Mouse (Mus musculus) CH12.LX (cell line): ENCODE results near the gene AC141477.1. TPM values are rescaled to one million over a fixed set of nuclear protein-coding genes. Genes with fewer than 3 reads are reported as not detected.

Source experiments
- DNase-seq: peaks from one replicate; pipeline ENCODE4 v3.0.0-alpha.2; 2013; ENCODE audit errors: extremely low read depth
- H3K27ac ChIP-seq: 2 replicates; pipeline ENCODE4 v1.5.1; 2012; ENCODE audit warnings: low read depth, mild to moderate bottlenecking, control low read depth, moderate library complexity; ENCODE audit not compliant: insufficient read depth
- H3K27me3 ChIP-seq: replicated peaks from 2 replicates; pipeline ENCODE3; 2012; ENCODE audit warnings: inconsistent platforms
- H3K36me3 ChIP-seq, 2 experiments: replicated peaks in 1 of 2; 2 replicates each; pipeline versions ENCODE3 to v1.6.1; 2012; ENCODE audit warnings: inconsistent platforms in 1 of 2, low read length in 1 of 2, mild to moderate bottlenecking in 1 of 2, mixed read lengths in 1 of 2, moderate library complexity in 1 of 2; ENCODE audit not compliant: control insufficient read depth in 1 of 2, insufficient read depth in 1 of 2
- H3K4me1 ChIP-seq, 2 experiments: 2 replicates each; pipeline ENCODE4 v1.6.1; 2012; ENCODE audit warnings: inconsistent platforms in 1 of 2, moderate library complexity in 1 of 2; ENCODE audit not compliant: insufficient read depth in 2 of 2, control insufficient read depth in 1 of 2
- H3K4me2 ChIP-seq: 2 replicates; pipeline ENCODE4 v1.6.1; 2012; ENCODE audit warnings: low read depth, mild to moderate bottlenecking, control low read depth; ENCODE audit not compliant: poor library complexity, insufficient read depth, severe bottlenecking
- H3K4me3 ChIP-seq, 3 experiments: fragments of 150-350 bp in 1 of 3; sonication (generic) in 1 of 3; replicated peaks in 1 of 3; 2 replicates each; pipeline versions ENCODE3 to v1.5.1; 2011 to 2012; ENCODE audit warnings: low read depth in 2 of 3, low read length in 2 of 3, mild to moderate bottlenecking in 2 of 3, moderate library complexity in 2 of 3, control low read depth in 1 of 3, improper control_type of control experiment in 1 of 3, inconsistent platforms in 1 of 3, mixed read lengths in 1 of 3; ENCODE audit not compliant: poor library complexity in 1 of 3
- H3K79me2 ChIP-seq: replicated peaks from 2 replicates; pipeline ENCODE4 v1.6.1; 2012; ENCODE audit warnings: mild to moderate bottlenecking, moderate library complexity; ENCODE audit not compliant: control insufficient read depth, poor library complexity, insufficient read depth, severe bottlenecking; ENCODE audit errors: extremely low read depth
- H3K9ac ChIP-seq: 2 replicates; pipeline ENCODE4 v1.6.1; 2012; ENCODE audit warnings: low read depth, mild to moderate bottlenecking, control low read depth, moderate library complexity; ENCODE audit not compliant: insufficient read depth
- H3K9me3 ChIP-seq: replicated peaks from 2 replicates; pipeline ENCODE3; 2012; ENCODE audit warnings: low read length, inconsistent platforms, mixed read lengths
- CHD1 ChIP-seq: IDR thresholded peaks from 2 replicates; pipeline ENCODE4 v1.6.1; 2012; ENCODE audit warnings: low read depth, low read length, improper control_type of control experiment, inconsistent platforms
- CHD2 ChIP-seq: IDR thresholded peaks from 2 replicates; pipeline ENCODE4 v1.6.1; 2011; ENCODE audit warnings: low read length, improper control_type of control experiment
- ETS1 ChIP-seq: conservative IDR thresholded peaks from 2 replicates; pipeline ENCODE4 v1.6.1; 2012; ENCODE audit warnings: low read depth, mild to moderate bottlenecking, inconsistent platforms, low read length, improper control_type of control experiment, moderate library complexity
- GABPA ChIP-seq: IDR thresholded peaks from 2 replicates; pipeline ENCODE4 v1.6.1; 2012; ENCODE audit warnings: low read depth, low read length, improper control_type of control experiment, inconsistent platforms; ENCODE audit not compliant: insufficient replicate concordance
- HCFC1 ChIP-seq: IDR thresholded peaks from 2 replicates; pipeline ENCODE4 v1.6.1; 2012; ENCODE audit warnings: low read depth, mild to moderate bottlenecking, inconsistent platforms, low read length, improper control_type of control experiment
- JUN ChIP-seq: IDR thresholded peaks from 2 replicates; pipeline ENCODE4 v1.6.1; 2011; ENCODE audit warnings: low read depth, mild to moderate bottlenecking, low read length, improper control_type of control experiment, moderate library complexity; ENCODE audit not compliant: insufficient read depth
- KAT2A ChIP-seq: IDR thresholded peaks from 2 replicates; pipeline ENCODE4 v1.6.1; 2012; ENCODE audit warnings: low read length, improper control_type of control experiment, inconsistent platforms; ENCODE audit not compliant: insufficient replicate concordance
- MAFK ChIP-seq: IDR thresholded peaks from 2 replicates; pipeline ENCODE4 v1.6.1; 2011; ENCODE audit warnings: low read length, improper control_type of control experiment; ENCODE audit not compliant: insufficient replicate concordance
- NRF1 ChIP-seq: IDR thresholded peaks from 2 replicates; pipeline ENCODE4 v1.6.1; 2014; ENCODE audit warnings: low read depth, mild to moderate bottlenecking, inconsistent platforms, low read length, improper control_type of control experiment, moderate library complexity
- SMC3 ChIP-seq: IDR thresholded peaks from 2 replicates; pipeline ENCODE4 v1.6.1; 2011; ENCODE audit warnings: low read depth, low read length, improper control_type of control experiment
- USF1 ChIP-seq: IDR thresholded peaks from 2 replicates; pipeline ENCODE4 v1.6.1; 2014; ENCODE audit warnings: low read depth, mild to moderate bottlenecking, inconsistent platforms, low read length, improper control_type of control experiment
- ZC3H11A ChIP-seq: IDR thresholded peaks from 2 replicates; pipeline ENCODE4 v1.6.1; 2012; ENCODE audit warnings: low read depth, mild to moderate bottlenecking, inconsistent platforms, low read length, improper control_type of control experiment
- ZNF384 ChIP-seq: IDR thresholded peaks from 2 replicates; pipeline ENCODE4 v1.6.1; 2012; ENCODE audit warnings: low read depth, low read length, improper control_type of control experiment, inconsistent platforms
- dilution Hi-C: fragments of 300-500 bp; cut with MboI; formaldehyde crosslinking; loops from 2 replicates; pipeline ENCODE4 v1.14.3; 2020; ENCODE audit warnings: low sequenced_read_pairs; ENCODE audit not compliant: extremely low pct_unique_long_range_greater_than_20kb, extremely low pct_ligation_motif_present
- in situ Hi-C: fragments of 300-500 bp; cut with MboI; formaldehyde crosslinking; loops from 3 replicates; pipeline ENCODE4 v1.14.3; 2019; ENCODE audit warnings: low sequenced_read_pairs, low pct_ligation_motif_present, low pct_unique_long_range_greater_than_20kb, mixed read lengths
- polyA plus RNA-seq: library from polyadenylated mRNA; unstranded; fragments of >175 nt; gene quantifications from 2 replicates; pipeline ENCODE4 v1.2.1, GENCODE M21; 2012; ENCODE audit warnings: low read depth; ENCODE audit not compliant: insufficient read length
- total RNA-seq, 2 experiments: library from RNA; depleted of rRNA; stranded (reverse); fragments of 300-350 nt in 1 of 2; fragments of >200 nt in 1 of 2; gene quantifications; 2 replicates each; pipeline ENCODE4 v1.2.3; 2012 to 2014

The AC141477.1 gene
- total and polyA plus RNA-seq, 3 experiments = not detected

GRCm38 (mm10) chr10:76481480-76481879, 41.2 kb upstream of the AC141477.1 start:
- Histone ChIP-seq H3K27ac (no peak overlapping the region), H3K27me3 (no peaks in the 10 kb centered on the region), H3K9ac (no peak overlapping the region), H3K4me1 (peaks cover 9 to 10% of the 10 kb centered on the region in 2 experiments; a peak in 3 of 4 replicates), H3K79me2 (no peaks in the 10 kb centered on the region), H3K9me3 (no peaks in the 10 kb centered on the region), H3K36me3 (peaks cover 78 to 95% of the 10 kb centered on the region in 2 experiments), H3K4me2 (no peak overlapping the region), H3K4me3 (no peak overlapping the region)
- dilution Hi-C loops (no loop called here), in situ Hi-C loops (no loop called here)
- no peak for TF ChIP-seq KAT2A
- no peak for TF ChIP-seq ZNF384
- no peak for TF ChIP-seq GABPA
- no peak for TF ChIP-seq SMC3
- no peak for TF ChIP-seq NRF1
- TF ChIP-seq HCFC1 = no peak
- no peak for DNase-seq

- dilution Hi-C loops (no loop called here), in situ Hi-C loops (no loop called here)
- Histone ChIP-seq H3K9ac (no peak overlapping the region), H3K4me1 (peaks cover 4% of the 10 kb centered on the region in 2 experiments; a peak in 3 of 4 replicates), H3K27ac (no peak overlapping the region), H3K9me3 (no peaks in the 10 kb centered on the region), H3K36me3 (peaks cover 78 to 95% of the 10 kb centered on the region in 2 experiments), H3K4me3 (no peak overlapping the region), H3K79me2 (no peaks in the 10 kb centered on the region), H3K4me2 (no peak overlapping the region), H3K27me3 (no peaks in the 10 kb centered on the region)
- no peak for DNase-seq
- no peak for TF ChIP-seq ZC3H11A
- TF ChIP-seq JUN = no peak
- TF ChIP-seq ETS1 = no peak
- no peak for TF ChIP-seq CHD2
- no peak for TF ChIP-seq CHD1
These were observed 40.6 kb upstream of the AC141477.1 start for GRCm38 (mm10) chr10:76480851-76481250.

GRCm38 (mm10) chr10:76473759-76474158, 33.5 kb upstream of the AC141477.1 start:
- Histone ChIP-seq H3K27me3 (no peaks in the 10 kb centered on the region), H3K4me3 (no peak overlapping the region), H3K9ac (no peak overlapping the region), H3K27ac (no peak overlapping the region), H3K79me2 (peaks cover 18% of the 10 kb centered on the region), H3K36me3 (peaks cover 60 to 81% of the 10 kb centered on the region in 2 experiments), H3K9me3 (no peaks in the 10 kb centered on the region), H3K4me2 (no peak overlapping the region), H3K4me1 (peaks cover 0 to 23% of the 10 kb centered on the region in 2 experiments; a peak in 2 of 4 replicates)
- TF ChIP-seq MAFK (peak; percentile 57; the same call in 1 of the 2 replicates), USF1 (no peak)
- in situ Hi-C loops = loop anchor here (10.0 kb wide), 1 partner anchor 61 kb away; the partner anchor contains the start of gene Lss
- dilution Hi-C loops = no loop called here
- no peak for DNase-seq
